Mouse (Mus musculus) fibroblast of lung, adult 2 months (primary cell): ENCODE results near the gene Cct8.
"Not testable (repeated sequence)": the region's sequence is repeated elsewhere in the genome, so short reads cannot be mapped to it uniquely, and the experiment has no call there.

Experiments
- DNase-seq: peaks from one replicate; pipeline ENCODE4 v3.0.0-alpha.2; 2011; ENCODE audit warnings: low read depth

Gene Cct8

DNA sequence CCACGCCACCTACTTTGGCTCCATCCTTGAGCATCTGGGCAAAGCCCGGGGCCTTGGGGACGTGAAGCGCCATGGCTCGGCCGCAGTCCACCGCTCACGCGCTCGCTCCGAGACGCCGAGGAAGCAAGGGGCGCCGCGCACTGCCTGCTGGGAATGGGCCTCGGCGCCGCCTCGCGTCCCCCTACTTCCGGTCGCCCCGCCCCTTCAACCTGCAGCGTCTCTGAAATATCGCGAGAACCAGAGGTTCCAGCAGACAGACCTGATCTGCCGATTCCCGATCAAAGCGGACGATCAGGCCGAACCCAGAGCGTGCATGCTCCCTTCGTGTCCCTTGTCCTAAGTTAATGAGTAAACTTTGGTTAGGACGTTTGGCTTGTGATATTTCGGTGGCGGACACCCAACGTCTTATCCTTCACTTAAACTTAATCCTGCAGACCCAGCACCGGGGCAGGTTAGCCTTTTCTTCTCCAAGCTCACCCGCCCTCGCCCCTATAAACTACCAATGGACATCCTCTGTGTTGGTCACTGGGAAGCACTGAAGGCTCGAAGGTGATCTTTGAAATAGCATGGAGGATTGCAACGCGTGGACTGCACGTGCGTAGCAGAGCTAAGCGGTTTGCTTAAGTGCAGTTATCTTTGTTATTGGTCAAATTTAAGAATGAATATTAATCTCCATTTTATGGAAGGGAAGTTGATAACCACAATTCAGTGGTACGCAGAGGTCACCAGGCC lies at the start of gene Cct8:
TSS of gene Cct8 (minus strand) at position 158 of the 732 bp plus-strand sequence.
- peak; percentile 90 for DNase-seq

DNA sequence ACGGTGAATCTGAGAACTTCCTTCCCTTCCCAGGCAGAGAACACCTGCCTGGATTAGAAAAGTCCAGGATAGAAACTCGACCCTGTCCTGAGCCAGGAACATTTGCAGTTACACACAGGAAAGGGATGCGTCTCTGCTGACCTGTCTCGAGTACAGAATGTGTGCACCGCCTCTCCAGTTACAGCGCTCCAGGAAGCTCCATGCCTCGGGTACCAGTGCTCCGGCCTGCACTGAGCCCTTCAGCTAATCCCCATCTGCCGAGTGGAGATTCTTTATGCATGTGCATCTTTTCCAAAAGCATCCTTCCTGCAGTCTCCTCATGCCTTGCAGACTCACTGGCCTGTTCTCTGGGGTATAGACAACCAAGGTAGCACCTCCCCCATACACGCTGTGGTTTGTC lies 33.1 kb upstream of the Cct8 start:
- no peak for DNase-seq

DNA sequence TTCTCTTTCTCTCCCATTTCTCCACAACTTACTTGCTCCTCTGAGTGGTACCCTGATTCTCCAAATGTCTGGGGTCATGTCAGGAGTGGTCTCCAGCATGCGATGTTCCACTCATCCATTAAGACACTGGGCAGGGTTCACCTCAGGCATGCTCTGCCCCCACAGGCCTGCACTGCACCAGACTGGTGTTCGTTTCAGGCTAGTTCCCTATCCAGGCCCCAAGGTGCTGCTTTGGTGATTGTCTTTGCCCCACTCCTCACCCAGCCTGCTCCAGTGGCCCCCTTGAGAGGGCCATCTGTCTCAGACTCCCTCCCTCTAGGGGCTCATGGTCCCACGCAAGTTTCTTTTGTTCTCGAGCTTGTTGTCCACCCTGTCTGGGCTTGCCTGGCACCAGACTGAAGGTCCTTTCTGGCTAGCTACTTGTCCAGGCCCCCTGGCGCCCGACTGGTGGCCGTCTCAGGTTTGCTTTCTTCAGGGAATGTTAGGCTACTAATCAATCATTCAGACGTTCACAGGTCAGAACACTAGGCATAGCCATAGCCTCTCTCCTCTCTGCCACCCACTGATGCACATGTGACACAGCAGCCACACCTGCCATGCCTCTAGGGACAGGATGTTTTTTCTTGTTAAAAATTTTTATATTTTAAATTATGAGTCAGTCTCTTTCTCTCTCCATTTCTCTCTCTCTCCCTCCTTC lies 32.0 kb upstream of the Cct8 start:
- no peak for DNase-seq

DNA sequence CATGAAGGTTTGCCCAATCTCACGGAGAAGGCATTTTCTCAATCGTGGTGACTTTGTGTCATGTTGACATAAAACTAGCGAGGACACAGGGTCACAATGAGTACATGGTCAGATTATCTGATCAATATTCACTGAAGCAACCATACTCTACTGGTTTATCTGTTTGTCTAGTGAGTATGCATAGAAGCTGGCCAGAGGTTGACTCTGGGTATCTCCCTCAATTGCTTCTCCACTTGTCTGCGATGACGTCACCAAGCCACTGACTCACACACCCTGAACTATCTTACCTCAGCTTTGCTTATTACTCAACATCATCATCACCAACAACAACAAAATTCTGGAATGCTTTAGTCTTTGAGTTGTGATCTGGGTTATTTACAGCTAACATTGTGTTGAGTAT lies 28.6 kb upstream of the Cct8 start:
- no peak for DNase-seq

DNA sequence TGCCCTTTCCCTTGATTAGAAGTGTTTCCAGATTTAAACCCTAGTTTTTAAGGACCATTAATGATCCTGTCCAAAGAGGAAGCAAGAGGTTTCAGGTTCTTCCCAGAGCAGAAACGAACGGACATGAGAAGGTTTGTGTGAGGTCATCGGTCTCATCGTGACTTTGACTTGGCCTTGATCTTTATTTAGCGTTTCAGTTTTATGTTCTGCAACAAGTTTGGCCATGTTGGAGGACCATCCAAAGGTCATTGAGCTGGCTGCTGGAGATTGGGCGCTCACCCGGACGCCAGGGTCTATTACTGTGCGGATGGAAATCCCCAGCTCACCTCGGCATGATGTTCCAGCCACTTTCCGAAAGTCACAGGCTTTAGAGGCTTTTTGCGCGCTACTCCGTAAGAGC lies 16.7 kb upstream of the Cct8 start:
- DNase-seq = no peak

DNA sequence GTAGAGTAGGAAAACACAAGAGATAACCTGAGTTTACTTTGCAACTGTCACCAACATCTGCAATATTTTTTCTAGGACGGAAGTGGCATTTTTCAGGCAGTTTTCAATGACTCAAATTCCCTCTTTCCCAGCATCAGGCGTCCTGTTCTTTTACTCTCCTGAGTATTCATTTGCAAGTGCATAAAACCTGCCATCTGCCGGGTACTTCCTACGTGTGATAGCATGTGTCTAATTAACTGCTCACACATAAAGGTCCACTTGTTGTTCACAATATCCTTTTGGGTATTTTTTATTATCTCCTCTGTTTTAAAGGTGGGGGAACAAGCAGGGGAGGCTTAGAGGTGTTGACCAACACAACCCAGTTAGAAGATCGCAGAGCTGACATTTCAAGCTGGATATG lies 16.0 kb upstream of the Cct8 start:
- no peak for DNase-seq

DNA sequence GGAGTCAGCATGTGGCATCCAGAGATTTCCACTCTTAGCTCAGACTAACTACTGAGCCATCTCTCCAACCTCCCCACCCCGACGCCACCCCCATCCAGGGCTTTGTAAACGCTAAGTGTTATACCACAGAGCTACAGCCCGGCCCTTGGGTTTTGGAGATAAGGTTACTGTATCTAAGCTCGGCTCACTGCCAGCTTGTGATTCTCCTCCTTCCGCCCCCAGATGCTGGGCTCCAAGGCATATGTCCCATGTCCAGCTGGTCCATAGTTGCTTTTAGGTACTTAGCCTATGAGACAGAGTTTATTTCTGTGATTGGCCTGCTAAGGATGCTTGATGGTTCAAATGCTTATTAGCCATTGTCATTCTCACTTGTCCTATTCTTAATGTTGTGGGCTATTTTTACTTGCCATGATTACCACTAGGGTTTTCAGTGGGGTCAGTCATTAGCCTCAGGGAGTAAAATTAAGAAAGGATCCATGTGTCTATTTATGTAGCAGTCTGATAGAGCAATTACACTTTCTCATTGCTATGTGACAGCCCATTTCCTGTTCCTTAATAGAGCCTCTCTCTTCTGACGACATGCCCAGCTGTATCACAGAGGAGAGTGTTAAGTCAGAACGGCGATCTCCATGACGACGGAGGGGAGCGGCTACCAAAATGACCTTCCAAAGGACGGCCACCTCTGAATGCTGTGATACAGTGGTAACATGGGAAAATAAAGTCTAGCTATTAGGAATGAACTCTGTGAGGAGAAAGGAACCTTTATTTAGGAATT lies 5.8 kb upstream of the Cct8 start:
- no peak for DNase-seq

DNA sequence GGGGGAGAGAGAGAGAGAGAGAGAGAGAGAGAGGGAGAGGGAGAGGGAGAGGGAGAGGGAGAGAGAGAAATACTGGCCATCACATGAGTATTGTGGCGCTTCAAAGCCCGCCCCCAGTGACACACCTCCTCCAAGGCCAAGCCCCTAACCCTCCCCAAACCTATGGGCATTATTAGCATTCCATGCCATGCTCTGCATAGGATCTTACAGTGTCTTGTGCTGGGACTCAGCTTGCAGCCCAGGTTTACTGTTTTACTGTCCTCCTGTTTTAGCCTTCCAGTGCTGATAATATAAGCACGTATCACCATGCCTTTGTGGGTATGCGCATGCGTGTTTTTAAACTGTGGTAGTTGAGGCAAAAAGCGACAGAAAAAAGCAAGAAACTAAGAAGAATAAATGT lies 3.9 kb upstream of the Cct8 start:
- DNase-seq = no peak

DNA sequence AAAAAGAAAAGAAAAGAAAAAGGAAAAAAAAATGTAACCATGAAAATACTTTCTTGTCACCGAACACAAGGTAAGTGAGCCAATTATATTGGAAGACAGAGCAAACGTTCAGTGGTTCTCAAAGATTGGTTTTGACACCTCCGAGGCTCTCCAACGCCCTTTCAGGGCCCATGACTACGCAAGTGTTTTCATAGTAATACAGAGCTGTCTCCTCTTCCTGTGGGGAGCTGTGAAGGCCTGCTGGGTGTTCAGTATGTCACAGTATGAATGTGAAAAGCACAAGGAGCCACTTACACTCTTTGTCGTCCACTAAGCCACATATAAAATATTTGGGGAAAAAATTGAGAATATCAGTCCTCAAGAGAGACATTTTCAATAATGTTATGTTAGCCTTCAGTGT lies 1.5 kb upstream of the Cct8 start:
- no peak for DNase-seq

DNA sequence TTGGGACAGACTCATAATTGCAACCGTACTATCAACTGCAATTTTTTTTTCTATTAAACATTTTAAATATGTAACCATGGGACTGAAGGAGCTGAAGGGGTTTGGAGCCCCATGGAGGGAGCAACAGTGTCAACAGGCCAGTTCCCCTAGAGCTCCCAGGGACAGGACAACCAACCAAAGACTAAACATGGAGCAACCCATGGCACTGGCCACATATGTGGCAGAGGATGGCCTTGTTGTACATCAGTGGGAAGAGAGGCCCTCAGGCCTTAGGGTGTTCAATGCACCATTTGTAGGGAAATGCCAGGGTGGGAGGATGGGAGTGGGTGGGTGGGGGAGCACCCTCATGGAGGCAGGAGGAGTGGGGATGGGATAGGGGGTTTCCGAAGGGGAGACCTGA lies 1.1 kb upstream of the Cct8 start:
- no peak for DNase-seq

DNA sequence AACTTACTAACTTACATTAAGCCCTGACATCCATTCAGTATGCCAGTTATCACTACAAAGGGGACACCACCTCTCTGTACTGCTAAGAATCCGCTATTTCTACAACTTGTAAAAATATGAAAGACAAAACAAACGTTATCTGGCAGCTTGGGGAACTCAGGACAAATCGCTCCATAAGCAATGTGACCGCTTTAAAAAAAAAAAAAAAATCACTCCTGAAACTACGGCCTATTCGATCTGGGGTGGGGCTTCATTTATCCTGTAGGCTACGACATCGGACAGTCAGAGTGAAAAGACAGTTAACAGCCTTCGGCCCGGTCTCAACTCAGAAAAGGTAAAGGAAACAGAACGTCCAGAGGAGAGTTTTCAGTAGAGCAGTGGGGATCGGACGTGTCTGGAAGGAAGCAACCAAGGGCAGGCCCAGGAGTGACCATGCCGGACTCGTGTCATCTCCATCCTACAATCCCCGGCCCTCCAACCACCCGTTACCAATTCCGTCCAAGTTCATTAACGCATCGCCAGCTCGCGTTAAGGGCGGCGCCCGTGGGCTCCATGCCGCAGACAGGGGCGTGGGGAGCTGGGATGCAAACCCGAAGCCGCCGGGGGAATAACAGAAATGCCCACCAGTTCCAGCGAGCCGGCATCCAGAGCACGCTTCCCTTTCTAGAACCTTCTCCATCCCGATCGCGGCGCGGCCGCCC lies 568 bp downstream of the Cct8 start:
- peak; percentile 5 for DNase-seq

DNA sequence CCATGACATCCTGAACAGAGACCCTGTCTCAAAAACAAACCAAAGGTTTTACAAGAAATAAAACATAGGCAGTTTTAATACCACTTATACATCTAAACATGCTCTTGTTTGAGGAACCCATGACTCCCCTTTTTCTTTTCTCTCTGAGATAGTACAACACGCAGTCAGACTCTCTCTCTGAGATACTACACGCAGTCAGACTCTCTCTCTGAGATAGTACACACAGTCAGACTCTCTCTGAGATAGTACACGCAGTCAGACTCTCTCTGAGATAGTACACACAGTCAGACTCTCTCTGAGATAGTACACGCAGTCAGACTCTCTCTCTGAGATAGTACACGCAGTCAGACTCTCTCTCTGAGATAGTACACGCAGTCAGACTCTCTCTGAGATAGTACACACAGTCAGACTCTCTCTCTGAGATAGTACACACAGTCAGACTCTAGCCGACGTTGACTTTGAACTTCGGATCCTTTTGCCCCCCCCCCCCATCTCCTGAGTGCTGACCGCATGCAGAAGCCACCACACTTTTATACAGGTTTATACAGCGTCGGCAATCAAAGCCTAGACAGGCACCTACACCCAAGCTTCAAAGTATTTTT lies 3.4 kb downstream of the Cct8 start:
- not testable (repeated sequence) for DNase-seq

DNA sequence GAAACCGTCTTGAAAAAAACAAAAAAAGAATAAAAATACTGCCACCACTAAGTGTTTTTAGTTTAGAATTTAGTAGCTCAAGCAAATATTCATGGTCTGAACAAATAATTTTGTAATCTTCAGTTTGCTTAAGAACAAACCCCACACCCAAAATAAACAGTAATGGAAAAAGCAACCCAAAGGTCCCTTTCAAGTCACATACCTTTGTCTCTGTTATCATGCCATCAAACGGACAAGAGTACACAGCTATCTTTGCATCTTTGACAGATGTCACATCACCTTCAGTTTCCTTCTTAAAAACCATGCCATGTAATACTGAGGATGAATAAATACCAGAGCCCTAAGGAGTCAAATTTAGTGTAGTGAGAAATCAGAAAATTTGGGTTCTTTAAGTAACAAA lies 7.1 kb downstream of the Cct8 start:
- no peak for DNase-seq

DNA sequence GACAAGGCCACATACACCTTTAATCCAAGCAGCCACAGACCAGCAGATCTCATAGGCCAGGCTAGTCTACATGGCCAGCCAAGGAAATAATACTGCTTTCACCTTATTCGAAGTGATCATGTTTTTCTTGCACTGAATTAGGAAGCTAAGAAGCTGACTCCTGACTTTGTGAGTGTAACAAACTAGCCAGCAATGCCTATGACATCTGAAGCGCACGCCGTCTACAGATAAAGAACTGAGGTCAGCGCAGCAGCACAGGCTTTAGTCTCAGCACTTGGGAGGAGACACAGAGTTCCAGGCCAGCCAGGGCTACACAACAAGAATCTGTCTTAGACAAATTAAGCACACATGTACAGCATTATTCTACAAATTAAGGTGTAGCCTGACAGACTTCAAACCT lies 8.9 kb downstream of the Cct8 start:
- no peak for DNase-seq

DNA sequence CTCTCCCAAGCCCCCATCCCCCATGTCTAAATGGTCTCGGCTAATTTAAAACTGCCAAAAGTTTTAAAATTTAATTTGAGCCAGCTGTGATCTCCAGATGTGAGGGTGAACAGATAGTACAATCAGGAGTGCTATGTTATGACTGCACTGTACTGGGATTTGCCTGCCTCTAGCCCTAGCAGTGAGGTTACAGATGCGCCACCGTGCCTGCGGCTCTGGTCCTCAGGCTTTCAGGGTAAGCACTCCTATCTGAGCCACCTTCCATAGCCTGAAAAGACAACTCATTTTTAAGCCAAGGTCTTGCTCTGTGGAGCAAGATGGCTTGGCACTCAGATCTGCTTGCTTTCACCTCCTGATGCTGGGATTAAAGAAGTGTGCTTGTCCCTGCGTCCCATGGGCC lies 11.3 kb downstream of the Cct8 start:
- no peak for DNase-seq

DNA sequence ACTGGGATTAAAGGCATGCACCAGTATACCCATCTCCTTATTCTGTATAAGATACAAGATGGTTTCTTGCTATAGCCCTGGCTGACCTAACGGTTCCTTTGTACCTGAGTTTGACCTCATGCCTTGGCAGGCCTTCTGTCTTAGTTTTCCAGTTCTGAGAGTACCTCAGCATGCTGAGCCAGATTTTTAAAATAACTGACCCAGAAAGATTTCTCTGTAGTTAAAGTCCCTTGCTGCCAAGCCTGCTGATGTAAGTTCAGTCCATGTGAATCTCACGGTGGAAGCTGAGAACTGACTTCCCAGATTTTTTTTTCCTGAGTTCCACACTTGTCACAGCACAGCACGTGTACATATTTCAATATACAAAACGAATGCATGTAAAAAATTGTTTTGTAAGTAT lies 25.1 kb downstream of the Cct8 start:
- DNase-seq = no peak

DNA sequence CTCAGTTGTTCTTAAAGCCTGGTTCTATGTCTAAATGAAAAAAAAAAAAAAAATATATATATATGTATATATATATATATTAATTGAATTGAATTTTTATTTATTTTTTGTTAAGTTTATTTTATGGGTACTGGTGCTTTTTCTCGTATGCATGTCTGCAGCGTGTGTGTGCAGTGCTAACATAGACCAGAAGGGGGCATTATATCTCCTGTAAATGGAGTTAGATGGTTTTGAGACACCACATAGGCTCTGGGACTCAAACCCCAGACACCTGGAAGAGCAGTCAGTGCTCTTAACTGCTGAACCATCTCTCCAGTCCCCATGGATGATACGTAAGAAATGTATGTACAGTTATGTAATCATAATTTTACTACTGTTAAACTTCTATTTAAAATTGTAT lies 36.9 kb downstream of the Cct8 start:
- no peak for DNase-seq

DNA sequence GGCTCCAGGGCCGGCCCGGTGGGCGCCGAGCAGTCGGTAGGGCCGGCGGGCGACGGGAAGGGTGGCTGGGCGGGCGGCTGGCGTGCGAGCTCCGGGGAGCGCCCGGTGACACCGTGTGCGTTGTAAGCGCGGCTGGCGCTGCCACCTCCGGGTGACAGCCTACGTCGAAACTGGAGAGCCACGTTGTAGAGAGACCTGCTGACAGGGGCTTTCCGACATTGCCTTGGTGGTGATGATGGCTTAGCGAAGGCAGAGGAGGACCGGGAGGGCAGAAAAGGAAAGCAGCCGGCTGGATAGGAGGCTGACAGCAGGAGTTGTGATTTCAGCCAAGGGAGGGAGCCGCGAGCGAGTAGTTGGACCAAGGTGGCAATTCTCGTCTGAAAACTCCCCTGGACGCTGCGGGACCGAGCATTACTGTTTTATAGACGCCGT lies 40.5 kb downstream of the Cct8 start:
- no peak for DNase-seq

DNA sequence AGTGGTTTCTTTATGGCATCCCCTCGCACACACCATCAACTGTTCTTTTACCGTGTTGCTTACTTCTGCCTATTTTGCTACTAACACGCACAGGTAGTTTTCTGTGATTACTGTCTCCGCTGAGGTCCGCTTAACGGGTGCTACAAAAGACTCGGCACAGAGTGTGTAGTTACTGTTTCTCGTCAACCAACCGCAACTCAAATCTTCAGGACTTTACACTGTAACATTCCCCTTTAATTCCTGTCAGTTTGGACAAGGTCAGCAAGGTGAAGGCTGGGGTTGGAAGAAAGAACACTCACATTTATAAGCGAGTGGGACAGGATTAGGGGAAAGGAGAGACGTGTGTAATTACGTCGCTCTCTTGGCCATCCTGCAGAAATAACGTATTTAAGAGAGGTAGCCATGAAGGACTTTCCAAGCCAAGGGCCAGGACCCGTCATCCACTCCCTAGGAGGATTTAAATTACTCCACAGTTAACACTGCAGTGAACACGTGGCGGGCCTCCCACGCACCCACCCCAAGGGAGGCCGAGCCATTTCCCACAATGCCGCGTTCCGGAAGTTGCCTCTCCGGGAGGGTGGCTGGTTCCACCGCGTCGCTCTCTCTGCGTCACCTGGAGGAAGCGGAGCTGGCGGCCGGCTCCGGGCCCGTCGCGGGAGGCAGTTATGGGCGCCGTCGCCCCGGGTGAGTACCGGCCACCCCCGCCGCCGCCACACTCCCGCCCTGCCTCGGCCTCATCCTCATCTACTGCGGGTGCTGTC lies 41.1 kb downstream of the Cct8 start, which contains the start of gene Usp16:
TSS of gene Usp16 (plus strand) at position 285 of the 761 bp plus-strand sequence.
- DNase-seq = peak; percentile 82

DNA sequence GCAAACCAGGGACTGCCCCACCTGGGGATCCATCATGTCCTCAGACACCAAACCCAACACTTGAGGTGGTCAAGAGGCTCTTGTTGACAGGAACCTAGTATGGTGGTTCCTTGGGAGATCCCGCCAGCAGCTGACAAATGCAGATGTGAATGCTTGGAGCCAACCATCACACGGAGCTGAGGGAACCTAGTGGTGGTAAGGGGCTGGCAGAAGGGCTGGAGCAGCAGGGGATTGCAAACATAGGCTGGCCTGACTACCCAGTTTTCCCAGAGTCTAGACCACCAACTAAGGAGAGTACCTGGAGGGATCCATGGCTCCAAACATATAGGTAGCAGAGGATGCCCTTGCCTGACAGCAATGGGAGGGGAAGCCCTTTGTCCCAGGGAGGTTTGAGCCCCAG lies 42.4 kb downstream of the Cct8 start:
- DNase-seq = no peak

DNA sequence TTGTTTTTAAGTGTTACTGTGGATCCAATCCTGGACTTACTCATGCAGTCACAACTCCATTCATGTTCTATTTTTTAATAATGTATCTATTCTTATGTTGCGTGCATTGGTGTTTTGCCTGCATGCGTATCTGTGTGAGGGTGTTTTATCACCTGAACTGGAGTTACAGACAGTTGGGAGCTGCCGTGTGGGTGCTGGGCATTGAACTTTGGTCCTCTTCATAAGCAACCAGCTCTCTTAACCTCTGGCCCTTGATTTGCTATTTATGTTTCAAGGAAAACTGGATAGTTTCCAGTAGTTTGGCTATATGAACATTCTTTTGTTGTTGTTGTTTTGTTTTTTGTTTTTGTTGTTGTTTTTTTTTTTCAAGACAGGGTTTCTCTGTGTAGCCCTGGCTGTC lies 50.1 kb downstream of the Cct8 start:
- DNase-seq = no peak
